Mouse (Mus musculus) lung, embryonic 14.5 days (tissue): ENCODE measurements around the gene Oosp1. TPM values are rescaled to one million over a fixed set of nuclear protein-coding genes. Genes with fewer than 3 reads are reported as not detected.

ENCODE experiments used
- ATAC-seq: fragments of 200-750 bp; cut with Nextera tagmentation; 2 replicates; pipeline ENCODE4 v1.8.0; 2017; ENCODE audit warnings: mild to moderate bottlenecking, moderate TSS enrichment, moderate library complexity; ENCODE audit not compliant: insufficient read depth
- DNase-seq: peaks from one replicate; pipeline ENCODE4 v3.0.0-alpha.2; 2015
- H3K27ac ChIP-seq: fragments of 300-500 bp; sonication (generic); 2 replicates; pipeline ENCODE4 v1.5.1; 2014; ENCODE audit warnings: low read depth, mild to moderate bottlenecking, moderate library complexity
- H3K27me3 ChIP-seq: fragments of 300-500 bp; sonication (generic); 2 replicates; pipeline ENCODE4 v1.6.1; 2014; ENCODE audit warnings: low read length, control low read depth; ENCODE audit not compliant: insufficient read depth
- H3K36me3 ChIP-seq: fragments of 300-500 bp; sonication (generic); 2 replicates; pipeline ENCODE4 v1.6.1; 2014; ENCODE audit warnings: control low read depth; ENCODE audit not compliant: insufficient read depth
- H3K4me1 ChIP-seq: fragments of 300-500 bp; sonication (generic); 2 replicates; pipeline ENCODE4 v1.6.1; 2014; ENCODE audit warnings: antibody characterized with exemption, control low read depth; ENCODE audit not compliant: insufficient read depth
- H3K4me2 ChIP-seq: fragments of 300-500 bp; sonication (generic); 2 replicates; pipeline ENCODE4 v1.6.1; 2014; ENCODE audit warnings: mild to moderate bottlenecking
- H3K4me3 ChIP-seq: fragments of 300-500 bp; sonication (generic); 2 replicates; pipeline ENCODE4 v1.5.1; 2014; ENCODE audit warnings: low read depth, low read length
- H3K9ac ChIP-seq: fragments of 300-500 bp; sonication (generic); 2 replicates; pipeline ENCODE4 v1.6.1; 2014
- H3K9me3 ChIP-seq: fragments of 300-500 bp; sonication (generic); 2 replicates; pipeline ENCODE4 v1.6.1; 2016; ENCODE audit warnings: low read depth, low read length, control low read depth
- CTCF ChIP-seq: IDR thresholded peaks from 2 replicates; pipeline ENCODE4 v1.5.1; 2016; ENCODE audit warnings: antibody characterized with exemption, low read depth
- WGBS: fragments of 180-500 bp; shearing (Covaris S2); extraction: QIAGEN DNeasy Blood & Tissue Kit; methylation state at CpG from one replicate; pipeline ENCODE4 v1.1.7; 2014; 5-methylcytosine and 5-hydroxymethylcytosine counted together
- polyA plus RNA-seq: library from polyadenylated mRNA; unstranded; fragments of >200 nt; fragmentation: Nextera tagmentation; extraction: Ambion mirVana; gene quantifications from 2 replicates; pipeline ENCODE4 v1.2.1, GENCODE M21; 2014

Gene Oosp1
- polyA plus RNA-seq, 1 experiment from 2014 or later, result not detected

DNA sequence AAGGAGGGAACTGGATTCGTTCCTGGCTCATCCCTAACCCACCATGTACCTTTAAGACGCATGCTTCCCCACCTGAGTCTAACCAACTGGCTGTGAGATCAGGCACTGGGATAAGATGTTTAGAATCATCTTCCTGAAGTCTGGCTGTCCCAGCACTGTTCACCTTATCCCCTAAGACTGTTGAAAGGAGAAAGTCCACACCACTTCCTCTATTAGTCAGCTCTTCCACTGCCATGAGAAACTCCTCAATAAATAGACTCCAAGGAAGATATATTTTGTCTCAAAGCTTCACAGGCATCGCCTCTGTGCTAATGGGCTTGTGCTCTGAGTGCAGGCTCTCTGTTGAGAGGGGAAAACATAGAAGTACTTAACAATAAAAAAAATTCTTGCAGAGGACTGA, 44.8 kb downstream of the Oosp1 start:
- no peak overlapping the region for H3K4me2 ChIP-seq
- no peak overlapping the region for H3K27ac ChIP-seq
- no peak overlapping the region for H3K4me3 ChIP-seq
- H3K27me3 ChIP-seq, result no peaks in the 10 kb centered on the region
- no peaks in the 10 kb centered on the region for H3K36me3 ChIP-seq
- DNase-seq, result no peak
- ATAC-seq, result no peak
- WGBS, result 75% methylated on average over 3 of the region's 3 CpGs
- no peak for TF ChIP-seq CTCF
- H3K9me3 ChIP-seq, result no peaks in the 10 kb centered on the region
- H3K9ac ChIP-seq, result no peak overlapping the region
- H3K4me1 ChIP-seq, result no peaks in the 10 kb centered on the region

DNA sequence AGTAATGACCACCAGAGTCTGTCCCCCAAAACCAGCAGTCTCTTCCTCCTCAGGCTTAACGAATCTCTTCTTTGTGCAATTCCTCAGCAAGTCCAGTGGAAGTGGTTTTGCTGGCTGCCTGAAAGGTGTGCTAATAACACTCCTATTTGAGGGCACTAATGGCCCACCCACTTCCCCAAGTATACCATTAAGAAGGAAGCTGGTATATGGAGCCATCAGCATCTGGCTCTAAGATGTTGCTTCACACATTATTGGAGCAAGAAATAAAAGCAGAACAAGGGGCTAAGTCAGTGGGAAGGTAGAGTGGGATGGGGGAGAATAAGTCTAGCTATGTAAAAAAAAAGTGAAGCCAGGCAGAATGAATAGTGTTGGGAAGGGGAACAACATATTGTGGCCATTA, 50.2 kb downstream of the Oosp1 start, which contains the start of gene Ms4a3:
Ms4a3 (minus strand) TSS at position 120 of the 400 bp plus-strand sequence.
- WGBS, result 50% methylated on average over 1 of the region's 1 CpGs

DNA sequence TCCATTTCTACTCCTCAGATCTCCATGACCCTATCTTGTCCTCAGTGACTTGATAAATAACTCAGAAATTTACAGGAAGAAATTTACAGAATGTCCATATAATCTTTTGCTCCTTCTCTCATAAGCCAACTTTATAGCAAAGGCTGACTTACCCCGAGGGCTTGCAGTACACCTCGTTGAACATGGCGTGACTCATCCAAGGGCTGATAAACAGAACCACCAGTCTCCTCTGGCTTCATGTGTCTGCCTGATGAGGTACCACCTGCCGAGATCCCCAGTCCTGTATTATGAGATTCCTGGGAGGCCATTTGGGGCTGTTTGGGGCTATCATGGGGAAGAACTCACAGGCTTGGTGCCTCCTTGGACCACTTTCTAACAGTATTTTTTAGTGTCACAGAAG, 51.9 kb downstream of the Oosp1 start:
- H3K27me3 ChIP-seq, result no peaks in the 10 kb centered on the region
- H3K9ac ChIP-seq, result no peak overlapping the region
- 68% methylated on average over 4 of the region's 4 CpGs for WGBS
- no peaks in the 10 kb centered on the region for H3K9me3 ChIP-seq
- H3K27ac ChIP-seq, result no peak overlapping the region
- no peak overlapping the region for H3K4me3 ChIP-seq
- DNase-seq (no peak), ATAC-seq (no peak)
- no peaks in the 10 kb centered on the region for H3K36me3 ChIP-seq
- no peak for TF ChIP-seq CTCF
- no peaks in the 10 kb centered on the region for H3K4me1 ChIP-seq
- no peak overlapping the region for H3K4me2 ChIP-seq

More for the DNA sequence above, 50.2 kb downstream of the Oosp1 start, which contains the start of gene Ms4a3:
- Histone ChIP-seq H3K9ac (no peak within 1 kb of the TSS), H3K4me2 (no peak within 1 kb of the TSS), H3K27me3 (no peaks in the 10 kb centered on the region), H3K36me3 (no peaks in the 10 kb centered on the region), H3K9me3 (no peaks in the 10 kb centered on the region), H3K27ac (no peak within 1 kb of the TSS), H3K4me3 (no peak within 1 kb of the TSS), H3K4me1 (no peaks in the 10 kb centered on the region)
- DNase-seq (no peak), ATAC-seq (no peak)
- no peak for TF ChIP-seq CTCF

DNA sequence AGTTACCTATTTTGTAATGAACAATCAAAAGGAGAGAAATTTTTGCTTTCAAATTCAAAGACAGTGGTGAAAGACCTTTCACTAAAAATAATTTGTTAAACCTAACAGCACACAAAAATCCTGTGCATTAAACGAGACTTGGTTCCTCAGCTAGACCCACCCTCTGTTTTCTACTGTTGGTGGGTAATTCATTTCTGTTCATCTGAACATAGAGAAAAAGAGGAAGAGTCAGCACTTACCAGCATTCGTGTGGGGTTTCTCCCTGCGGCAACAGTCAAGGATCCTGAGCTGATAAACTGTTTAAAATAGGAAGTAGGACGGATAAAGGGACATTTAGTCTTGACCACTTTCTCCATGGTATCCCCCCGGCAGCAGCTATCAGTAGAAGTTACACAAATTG, 55.4 kb downstream of the Oosp1 start:
- no peaks in the 10 kb centered on the region for H3K9me3 ChIP-seq
- no peaks in the 10 kb centered on the region for H3K4me1 ChIP-seq
- H3K4me2 ChIP-seq, result no peak overlapping the region
- H3K27me3 ChIP-seq, result no peaks in the 10 kb centered on the region
- H3K4me3 ChIP-seq, result no peak overlapping the region
- WGBS, result 63% methylated on average over 5 of the region's 5 CpGs
- no peak overlapping the region for H3K27ac ChIP-seq
- no peak overlapping the region for H3K9ac ChIP-seq
- DNase-seq (no peak), ATAC-seq (no peak)
- no peaks in the 10 kb centered on the region for H3K36me3 ChIP-seq
- TF ChIP-seq CTCF, result no peak

DNA sequence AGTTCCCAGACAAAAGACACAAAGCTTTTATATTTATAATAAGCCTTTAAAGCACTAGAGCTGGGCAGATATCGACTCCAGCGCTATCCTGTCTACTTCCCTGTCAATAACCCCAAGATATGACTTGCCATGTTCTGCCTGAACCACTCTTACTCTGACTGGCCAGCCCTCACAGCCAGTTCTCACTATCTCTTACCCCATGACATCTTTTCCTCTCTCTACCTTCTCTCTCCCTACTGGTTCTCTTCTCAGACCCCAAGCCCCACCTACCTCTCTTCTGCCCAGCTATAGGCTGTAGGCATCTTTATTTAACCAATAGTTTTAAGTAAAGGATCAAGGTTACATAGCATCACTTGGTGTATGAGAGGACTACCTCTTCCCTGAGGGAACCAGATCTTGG, 56.6 kb downstream of the Oosp1 start:
- no peaks in the 10 kb centered on the region for H3K36me3 ChIP-seq
- DNase-seq, result no peak
- no peak overlapping the region for H3K9ac ChIP-seq
- no peaks in the 10 kb centered on the region for H3K9me3 ChIP-seq
- no peak overlapping the region for H3K4me3 ChIP-seq
- H3K4me1 ChIP-seq, result no peaks in the 10 kb centered on the region
- 65% methylated on average over 2 of the region's 2 CpGs for WGBS
- H3K27ac ChIP-seq, result no peak overlapping the region
- ATAC-seq, result no peak
- H3K27me3 ChIP-seq, result no peaks in the 10 kb centered on the region
- H3K4me2 ChIP-seq, result no peak overlapping the region
- TF ChIP-seq CTCF, result no peak

DNA sequence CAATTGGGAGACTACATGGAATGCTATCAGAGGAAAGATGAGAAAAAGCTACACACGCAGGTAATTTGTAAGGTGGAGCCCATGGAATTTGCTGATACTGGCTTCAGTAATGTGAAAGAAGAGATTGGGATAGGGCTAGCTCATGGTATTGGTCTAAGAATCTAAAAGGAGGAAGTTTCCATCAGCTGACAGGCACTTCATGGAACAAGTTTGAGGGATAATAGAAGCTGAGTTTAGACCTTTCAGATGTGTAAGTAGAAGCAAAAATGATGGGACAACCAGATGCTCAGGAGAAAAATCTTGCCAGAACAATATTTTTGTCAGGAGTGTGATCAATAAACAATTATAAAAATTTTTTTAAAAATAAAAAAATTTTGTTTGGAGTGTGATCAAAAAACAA, 57.2 kb downstream of the Oosp1 start:
- H3K4me3 ChIP-seq, result no peak overlapping the region
- no peak overlapping the region for H3K9ac ChIP-seq
- DNase-seq, result no peak
- H3K4me1 ChIP-seq, result no peaks in the 10 kb centered on the region
- no peaks in the 10 kb centered on the region for H3K27me3 ChIP-seq
- WGBS, result 79% methylated on average over 1 of the region's 1 CpGs
- H3K4me2 ChIP-seq, result no peak overlapping the region
- no peaks in the 10 kb centered on the region for H3K36me3 ChIP-seq
- no peaks in the 10 kb centered on the region for H3K9me3 ChIP-seq
- no peak overlapping the region for H3K27ac ChIP-seq
- TF ChIP-seq CTCF, result no peak
- no peak for ATAC-seq

DNA sequence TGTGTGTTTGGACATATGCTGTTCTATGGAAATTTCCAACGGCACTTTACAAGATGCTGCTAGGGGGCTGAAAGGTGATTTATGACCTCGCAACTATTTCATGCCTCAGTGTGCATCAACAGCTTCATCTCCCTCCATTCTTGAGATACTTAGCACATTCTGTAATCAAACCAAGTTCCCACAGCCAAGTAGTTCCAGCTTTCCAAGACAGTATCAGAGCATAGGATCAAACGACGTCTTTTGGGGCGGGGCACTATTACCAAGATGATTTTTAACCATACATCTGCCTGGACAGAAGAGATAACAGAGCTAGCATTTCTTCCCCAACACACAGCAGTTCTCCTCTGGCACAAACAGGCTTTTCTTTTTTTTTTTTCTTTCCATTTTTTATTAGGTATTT, 65.7 kb downstream of the Oosp1 start:
- no peak for TF ChIP-seq CTCF
- DNase-seq (no peak), ATAC-seq (no peak)
- 54% methylated on average over 5 of the region's 5 CpGs for WGBS
- Histone ChIP-seq H3K27me3 (no peaks in the 10 kb centered on the region), H3K4me1 (no peaks in the 10 kb centered on the region), H3K4me3 (no peak overlapping the region), H3K9me3 (no peaks in the 10 kb centered on the region), H3K9ac (no peak overlapping the region), H3K27ac (no peak overlapping the region), H3K36me3 (no peaks in the 10 kb centered on the region), H3K4me2 (no peak overlapping the region)

DNA sequence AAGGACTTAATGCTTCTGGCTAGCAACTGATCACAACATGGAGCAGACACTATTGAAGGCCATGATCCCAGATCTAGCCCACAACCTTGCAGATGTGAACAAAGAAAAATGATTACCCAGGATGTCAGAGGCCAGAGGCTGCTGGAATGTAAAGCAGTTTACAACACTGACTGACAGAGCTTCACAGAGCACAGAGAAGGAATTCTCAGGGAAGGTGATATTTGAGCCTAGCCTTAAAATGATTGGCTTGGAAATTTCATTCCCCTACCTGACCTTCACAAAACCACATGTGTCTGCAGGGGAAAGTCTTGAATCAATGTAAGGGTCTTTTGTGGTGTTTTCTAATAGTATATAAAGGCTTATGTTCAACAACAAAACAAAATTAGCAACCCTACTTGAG, 66.2 kb downstream of the Oosp1 start:
- Histone ChIP-seq H3K9me3 (no peaks in the 10 kb centered on the region), H3K4me1 (no peaks in the 10 kb centered on the region), H3K36me3 (no peaks in the 10 kb centered on the region), H3K27me3 (no peaks in the 10 kb centered on the region), H3K27ac (no peak overlapping the region), H3K4me2 (no peak overlapping the region), H3K9ac (no peak overlapping the region), H3K4me3 (no peak overlapping the region)
- TF ChIP-seq CTCF, result no peak
- DNase-seq, result no peak
- ATAC-seq, result no peak
